Mouse (Mus musculus): Measurements from ENCODE around the gene Lrrc20.

DNA sequence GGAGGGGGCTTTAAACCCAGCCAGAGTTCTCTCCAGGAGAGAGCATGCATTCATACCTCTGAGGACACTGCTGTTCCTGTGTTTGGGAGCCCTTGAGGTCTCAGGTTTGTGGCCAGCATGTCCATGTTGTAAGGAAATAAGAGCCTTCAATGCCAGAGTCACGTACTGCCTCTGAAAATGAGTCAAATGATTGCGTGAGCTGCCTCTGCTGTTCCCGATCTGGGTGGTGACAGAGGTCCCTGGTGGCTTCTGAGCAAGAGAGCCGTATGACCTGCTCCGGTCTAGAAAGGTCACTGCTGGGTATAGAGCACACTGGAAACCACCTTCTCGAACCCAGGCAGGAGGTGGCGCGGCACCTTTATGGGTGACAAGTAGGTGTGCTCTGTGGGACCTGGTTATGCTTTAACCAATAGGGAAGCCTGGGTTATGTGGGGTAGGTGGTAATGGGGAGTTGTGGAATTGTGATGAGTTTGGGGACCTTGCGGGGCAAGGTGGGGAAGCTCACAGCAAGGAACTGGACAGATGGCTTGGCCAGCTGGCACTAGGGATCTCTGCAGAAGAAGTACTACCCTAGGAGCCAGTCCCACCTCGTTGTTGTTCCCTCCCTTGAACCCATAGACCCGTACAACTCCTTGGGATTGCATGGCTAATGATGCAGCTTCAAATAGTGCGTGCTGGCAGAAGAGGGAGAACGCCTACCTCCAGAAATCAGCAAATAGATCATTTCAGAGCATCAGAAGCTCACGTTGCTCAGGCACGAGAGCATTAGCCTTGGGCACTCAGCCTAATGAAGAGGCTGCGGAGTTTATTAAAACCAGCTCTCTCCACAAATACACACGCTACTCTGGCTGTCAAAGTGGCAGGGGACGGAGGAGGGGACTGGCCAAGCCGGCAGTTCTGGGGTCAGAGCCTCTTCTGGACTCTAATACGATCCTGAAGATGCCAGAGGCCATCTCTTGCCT lies 24.2 kb downstream of the Lrrc20 start:
- TF ChIP-seq CTCF (IDR thresholded peaks at IDR 0.05; ENCODE audit: borderline replicate concordance, control insufficient read depth, extremely low read depth, insufficient read depth, low read length, poor library complexity) (no peak), POLR2A (IDR thresholded peaks at IDR 0.05; ENCODE audit: control insufficient read depth, extremely low read depth, insufficient read depth, low read length, poor library complexity) (no peak)
